ENCODE assay signal across 16 mouse cellular contexts in the genomic region with DNA sequence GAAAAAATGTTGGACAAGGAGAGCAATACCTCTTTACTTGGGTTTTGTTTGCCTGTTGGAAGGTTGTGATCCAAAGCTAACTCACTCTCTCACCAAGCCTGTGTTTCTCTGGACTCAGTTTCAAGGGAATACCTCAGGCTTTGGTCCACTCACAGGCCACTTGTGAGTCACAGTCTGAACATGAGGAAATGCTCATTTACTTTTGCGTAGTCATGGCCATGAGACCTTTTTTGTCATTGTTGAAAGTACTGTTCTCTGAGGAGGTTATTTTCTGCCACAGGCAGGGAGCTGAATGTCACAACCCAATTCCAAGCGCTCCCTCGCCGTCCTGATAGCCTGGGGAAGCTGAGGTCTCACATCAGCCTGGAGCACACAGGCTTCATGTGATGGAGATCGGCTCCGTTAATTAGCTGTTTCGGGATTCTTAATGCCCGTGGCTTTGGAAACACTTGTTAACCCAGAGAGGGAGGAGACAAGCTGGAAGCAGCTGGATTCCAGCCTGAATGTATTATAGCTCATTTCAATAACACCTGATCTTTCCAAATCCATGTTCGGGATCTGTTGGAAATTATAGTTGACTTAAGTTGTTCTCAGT.
DNase-seq lines count a peak whose midpoint lies in the region; ATAC-seq lines count a peak whose summit lies in the region.
"Had no signal": no experiment of that assay in that cellular context is flagged by ENCODE, and none has a peak within 500 bp of the region (broad histone marks: within the 10 kb centered on the region; RNA-seq: fewer than 3 reads in every experiment).

No protein-coding gene starts in this region.

- H3K4me1 ChIP-seq in forebrain, embryonic 14.5 days (ENCODE audit: control insufficient read depth, insufficient read depth, low read length) = peaks cover 8% of the 10 kb centered on the region
- H3K4me1 ChIP-seq in forebrain, embryonic 10.5 days = peaks cover 26% of the 10 kb centered on the region
- H3K4me1 ChIP-seq in forebrain, embryonic 16.5 days (replicated peaks; ENCODE audit: control insufficient read depth, insufficient read depth, low read length) = peaks cover 9% of the 10 kb centered on the region
- H3K4me1 ChIP-seq in kidney, embryonic 14.5 days (ENCODE audit: control insufficient read depth, insufficient read depth, low read length) = no peaks in the 10 kb centered on the region
- H3K4me1 ChIP-seq in kidney, embryonic 15.5 days = no peaks in the 10 kb centered on the region
- H3K4me1 ChIP-seq: liver, embryonic 12.5 days had no signal

- DNase-seq in forebrain, embryonic 14.5 days (ENCODE audit: low spot score) = peak; percentile 48
- DNase-seq in forebrain, embryonic 10.5 days (ENCODE audit: extremely low spot score, low spot score) = no peak
- DNase-seq in Muller cell, postnatal 12 days (ENCODE audit: inconsistent ontology term) = peak; percentile 87
- no peak for DNase-seq in spleen, postnatal 36 days (ENCODE audit: low spot score in 2 of 2)
- DNase-seq: cerebellum, postnatal 25 days; gastrocnemius, postnatal 25 days had no signal

- 25% methylated on average over 9 of the region's 9 CpGs for WGBS in forebrain, embryonic 14.5 days
- WGBS in forebrain, embryonic 10.5 days = 77% methylated on average over 9 of the region's 9 CpGs
- WGBS in forebrain, embryonic 16.5 days = 17% methylated on average over 9 of the region's 9 CpGs
- WGBS in kidney, embryonic 14.5 days = 83% methylated on average over 9 of the region's 9 CpGs
- WGBS in kidney, embryonic 15.5 days = 77% methylated on average over 9 of the region's 9 CpGs

- ATAC-seq in forebrain, embryonic 14.5 days = peak; percentile 36; the same call in 1 of the 2 replicates
- ATAC-seq in forebrain, embryonic 16.5 days = peak; percentile 31; the same call in 1 of the 2 replicates
- ATAC-seq in megakaryocyte, adult 5-6 weeks (ENCODE audit: poor library complexity, severe bottlenecking) = peak; percentile 30
- no peak for ATAC-seq in kidney, embryonic 14.5 days (ENCODE audit: low FRiP score, low TSS enrichment)
- ATAC-seq in kidney, embryonic 15.5 days (replicated peaks; ENCODE audit: low FRiP score) = no peak
- ATAC-seq: liver, embryonic 12.5 days had no signal

- no peaks in the 10 kb centered on the region for H3K36me3 ChIP-seq in forebrain, embryonic 14.5 days (ENCODE audit: control insufficient read depth, insufficient read depth, low read length)
- H3K36me3 ChIP-seq in forebrain, embryonic 10.5 days (replicated peaks) = no peaks in the 10 kb centered on the region
- H3K36me3 ChIP-seq in forebrain, embryonic 16.5 days (ENCODE audit: control insufficient read depth, insufficient read depth) = no peaks in the 10 kb centered on the region
- no peaks in the 10 kb centered on the region for H3K36me3 ChIP-seq in kidney, embryonic 14.5 days (ENCODE audit: control insufficient read depth, insufficient read depth, low read length)
- no peaks in the 10 kb centered on the region for H3K36me3 ChIP-seq in kidney, embryonic 15.5 days
- H3K36me3 ChIP-seq: heart, embryonic 15.5 days; liver, embryonic 12.5 days; midbrain, embryonic 15.5 days; neural tube, embryonic 13.5 days had no signal

- H3K4me2 ChIP-seq in forebrain, embryonic 14.5 days (ENCODE audit: low read length) = peak overlapping the region; percentile 12; the same call in 1 of the 2 replicates
- H3K4me2 ChIP-seq in forebrain, embryonic 16.5 days (ENCODE audit: low read length) = 0 out of 2 replicates have a peak overlapping the region, but pooled peaks have one; percentile 1
- H3K4me2 ChIP-seq in kidney, embryonic 14.5 days (replicated peaks; ENCODE audit: low read depth, low read length) = no peak overlapping the region
- H3K4me2 ChIP-seq in kidney, embryonic 15.5 days = no peak overlapping the region
- H3K4me2 ChIP-seq: heart, embryonic 15.5 days; hindbrain, embryonic 14.5 days; liver, embryonic 12.5 days; midbrain, embryonic 15.5 days; neural tube, embryonic 13.5 days had no signal

- no peak overlapping the region for H3K27ac ChIP-seq in forebrain, embryonic 14.5 days (ENCODE audit: low read depth, low read length)
- no peak overlapping the region for H3K27ac ChIP-seq in forebrain, embryonic 10.5 days
- no peak overlapping the region for H3K27ac ChIP-seq in forebrain, embryonic 16.5 days (ENCODE audit: low read length)
- no peak overlapping the region for H3K27ac ChIP-seq in kidney, embryonic 14.5 days (ENCODE audit: low read depth, low read length)
- no peak overlapping the region for H3K27ac ChIP-seq in kidney, embryonic 15.5 days
- H3K27ac ChIP-seq: heart, embryonic 15.5 days; hindbrain, embryonic 14.5 days; liver, embryonic 12.5 days; macrophage; midbrain, embryonic 15.5 days; neural tube, embryonic 13.5 days had no signal

- no peaks in the 10 kb centered on the region for H3K27me3 ChIP-seq in forebrain, embryonic 14.5 days (replicated peaks; ENCODE audit: control insufficient read depth, insufficient read depth, low read length)
- H3K27me3 ChIP-seq in forebrain, embryonic 10.5 days (ENCODE audit: poor library complexity, severe bottlenecking) = no peaks in the 10 kb centered on the region
- no peaks in the 10 kb centered on the region; the same call in 1 of the 2 replicates for H3K27me3 ChIP-seq in forebrain, embryonic 16.5 days (replicated peaks; ENCODE audit: control insufficient read depth, insufficient read depth, low read length)
- no peaks in the 10 kb centered on the region for H3K27me3 ChIP-seq in kidney, embryonic 14.5 days (ENCODE audit: control insufficient read depth, insufficient read depth, low read length)
- no peaks in the 10 kb centered on the region for H3K27me3 ChIP-seq in kidney, embryonic 15.5 days
- H3K27me3 ChIP-seq: heart, embryonic 15.5 days; liver, embryonic 12.5 days; midbrain, embryonic 15.5 days; neural tube, embryonic 13.5 days had no signal

- H3K9me3 ChIP-seq in forebrain, embryonic 14.5 days (replicated peaks; ENCODE audit: control insufficient read depth, low read length) = no peaks in the 10 kb centered on the region
- H3K9me3 ChIP-seq in forebrain, embryonic 10.5 days = no peaks in the 10 kb centered on the region
- H3K9me3 ChIP-seq in forebrain, embryonic 16.5 days (ENCODE audit: control insufficient read depth, low read length) = no peaks in the 10 kb centered on the region
- no peaks in the 10 kb centered on the region for H3K9me3 ChIP-seq in kidney, embryonic 14.5 days (ENCODE audit: control insufficient read depth, low read length)
- no peaks in the 10 kb centered on the region for H3K9me3 ChIP-seq in kidney, embryonic 15.5 days (replicated peaks)
- H3K9me3 ChIP-seq: heart, embryonic 15.5 days; liver, embryonic 12.5 days; midbrain, embryonic 15.5 days; neural tube, embryonic 13.5 days had no signal

- no peak overlapping the region for H3K9ac ChIP-seq in forebrain, embryonic 14.5 days (ENCODE audit: low read length)
- H3K9ac ChIP-seq in forebrain, embryonic 16.5 days (replicated peaks; ENCODE audit: low read depth, low read length) = no peak overlapping the region
- H3K9ac ChIP-seq in kidney, embryonic 14.5 days (ENCODE audit: low read depth, low read length) = no peak overlapping the region
- H3K9ac ChIP-seq in kidney, embryonic 15.5 days = no peak overlapping the region
- H3K9ac ChIP-seq: heart, embryonic 15.5 days; hindbrain, embryonic 14.5 days; liver, embryonic 12.5 days; midbrain, embryonic 15.5 days; neural tube, embryonic 13.5 days had no signal

- H3K4me3 ChIP-seq in forebrain, embryonic 14.5 days (ENCODE audit: low read depth, low read length) = no peak overlapping the region
- H3K4me3 ChIP-seq in forebrain, embryonic 10.5 days = no peak overlapping the region
- H3K4me3 ChIP-seq in forebrain, embryonic 16.5 days (replicated peaks; ENCODE audit: low read length) = no peak overlapping the region
- no peak overlapping the region for H3K4me3 ChIP-seq in kidney, embryonic 14.5 days (ENCODE audit: low read length)
- no peak overlapping the region for H3K4me3 ChIP-seq in kidney, embryonic 15.5 days (replicated peaks)
- H3K4me3 ChIP-seq: heart, embryonic 15.5 days; liver, embryonic 12.5 days; midbrain, embryonic 15.5 days; neural tube, embryonic 13.5 days had no signal

Comparison
In these comparisons a context has a peak if more than half of its experiments do, and no peak if none do; other contexts are left out.
1. DNase-seq: peak in forebrain, embryonic 14.5 days (single experiment) and Muller cell, postnatal 12 days (single experiment); none in forebrain, embryonic 10.5 days (single experiment) and spleen, postnatal 36 days (0 of 2).
2. ATAC-seq: peak in forebrain, embryonic 14.5 days (single experiment), forebrain, embryonic 16.5 days (single experiment) and megakaryocyte, adult 5-6 weeks (single experiment); none in kidney, embryonic 14.5 days (single experiment) and kidney, embryonic 15.5 days (single experiment).
3. H3K4me2 ChIP-seq: peak in forebrain, embryonic 14.5 days (single experiment) and forebrain, embryonic 16.5 days (single experiment); none in kidney, embryonic 14.5 days (single experiment) and kidney, embryonic 15.5 days (single experiment).